Mouse (Mus musculus): ENCODE data around the gene Atg4a-ps. TPM values are rescaled to one million over a fixed set of nuclear protein-coding genes. Genes with fewer than 3 reads are reported as not detected.
"Not testable (repeated sequence)": the region's sequence is repeated elsewhere in the genome, so short reads cannot be mapped to it uniquely, and the experiment has no call there.

The Atg4a-ps gene
- not detected in 2 replicates for polyA plus RNA-seq (2012; ENCODE audit: insufficient read depth, insufficient read length, low replicate concordance, missing spikeins)

DNA sequence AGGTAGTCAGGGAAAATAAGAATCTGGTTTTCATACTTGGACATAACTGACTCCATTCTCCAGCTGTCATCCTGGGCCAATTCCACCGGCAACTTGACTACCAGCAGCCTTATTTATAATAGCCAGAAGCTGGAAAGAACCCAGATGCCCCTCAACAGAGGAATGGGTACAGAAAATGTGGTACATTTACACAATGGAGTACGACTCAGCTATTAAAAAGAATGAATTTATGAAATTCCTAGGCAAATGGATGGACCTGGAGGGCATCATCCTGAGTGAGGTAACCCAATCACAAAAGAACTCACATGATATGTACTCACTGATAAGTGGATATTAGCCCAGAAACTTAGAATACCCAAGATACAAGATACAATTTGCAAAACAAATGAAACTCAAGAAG, at the start of gene Atg4a-ps:
TSS of gene Atg4a-ps (minus strand) at position 101 of the 400 bp plus-strand sequence.
- not testable (repeated sequence) for H3K27ac ChIP-seq (ENCODE audit: insufficient read depth, low read depth, low read length); H3K4me1 ChIP-seq (ENCODE audit: control insufficient read depth, insufficient read depth, low read length); H3K4me3 ChIP-seq (ENCODE audit: insufficient read depth, low read depth, low read length)
- 78% methylated on average over 2 of the region's 2 CpGs for WGBS

DNA sequence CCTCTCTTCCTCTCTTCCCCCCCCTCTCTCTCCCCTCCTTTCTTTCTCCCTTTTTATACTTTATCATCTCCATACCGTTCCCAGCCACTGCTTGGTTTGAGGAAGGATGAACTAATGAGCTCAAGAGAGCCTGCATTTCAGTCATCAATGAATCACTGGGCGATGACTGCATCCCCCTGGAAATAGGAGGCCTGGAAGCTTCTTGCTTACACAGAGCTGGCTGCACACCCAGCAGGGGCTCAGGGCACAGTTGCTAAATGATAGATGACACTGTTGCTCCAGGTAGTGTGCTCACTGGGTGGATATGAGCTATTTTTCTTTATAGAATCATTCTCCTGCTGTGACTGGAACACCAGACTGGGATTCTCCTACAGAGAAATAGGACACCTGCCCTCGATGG, 49.7 kb upstream of the Atg4a-ps start:
- H3K4me3 ChIP-seq (ENCODE audit: insufficient read depth, low read depth, low read length), result no peak overlapping the region
- no peak overlapping the region for H3K27ac ChIP-seq (ENCODE audit: insufficient read depth, low read depth, low read length)
- no peak for TF ChIP-seq POLR2A (IDR thresholded peaks at IDR 0.05; ENCODE audit: insufficient read depth, low read depth, low read length)
- no peak for TF ChIP-seq CTCF (IDR thresholded peaks at IDR 0.05; ENCODE audit: insufficient read depth, low read depth, low read length)
- no peaks in the 10 kb centered on the region for H3K4me1 ChIP-seq (ENCODE audit: control insufficient read depth, insufficient read depth, low read length)
- WGBS, result 48% methylated on average over 3 of the region's 3 CpGs

DNA sequence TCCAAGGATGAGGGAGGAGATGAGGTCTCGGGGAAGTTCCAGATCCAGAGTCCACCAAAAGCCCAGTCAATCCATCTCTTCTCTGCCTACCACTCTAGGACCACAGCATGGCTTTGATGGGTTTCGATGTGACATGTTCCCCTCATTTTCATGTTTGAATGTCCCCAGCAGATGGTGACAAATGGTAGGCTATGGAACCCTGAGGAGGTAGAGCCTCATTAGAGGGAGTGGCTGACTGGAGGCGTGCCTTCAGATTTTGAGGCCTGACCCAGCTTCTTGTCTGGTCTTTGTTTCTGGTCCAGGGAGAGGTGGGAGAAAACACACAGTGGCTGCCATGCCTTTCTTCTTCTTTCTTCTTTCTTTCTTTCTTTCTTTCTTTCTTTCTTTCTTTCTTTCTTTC, 44.6 kb upstream of the Atg4a-ps start:
- Histone ChIP-seq H3K4me1 (ENCODE audit: control insufficient read depth, insufficient read depth, low read length) (no peaks in the 10 kb centered on the region), H3K4me3 (ENCODE audit: insufficient read depth, low read depth, low read length) (no peak overlapping the region), H3K27ac (ENCODE audit: insufficient read depth, low read depth, low read length) (no peak overlapping the region)
- 84% methylated on average over 3 of the region's 3 CpGs for WGBS
- TF ChIP-seq POLR2A (IDR thresholded peaks at IDR 0.05; ENCODE audit: insufficient read depth, low read depth, low read length), result no peak
- TF ChIP-seq CTCF (IDR thresholded peaks at IDR 0.05; ENCODE audit: insufficient read depth, low read depth, low read length), result no peak

DNA sequence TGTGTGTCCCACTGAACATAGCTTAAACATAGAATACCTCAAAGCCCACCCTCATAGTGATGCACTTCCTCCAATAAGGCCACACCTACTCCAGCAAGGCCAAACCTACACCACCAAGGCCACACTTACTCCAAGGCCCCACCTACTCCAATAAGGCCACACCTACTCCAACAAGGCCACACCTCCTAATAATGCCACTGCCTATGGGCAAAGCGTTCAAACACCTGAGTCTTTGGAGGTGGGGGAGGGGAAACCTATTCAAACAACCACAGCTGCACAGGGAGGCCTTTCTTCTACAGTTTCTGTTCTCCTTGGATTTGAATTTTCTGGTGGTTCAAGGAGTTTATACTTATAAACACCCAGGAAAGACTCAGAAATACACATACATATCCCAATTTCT, 43.2 kb upstream of the Atg4a-ps start:
- no peak for TF ChIP-seq CTCF (IDR thresholded peaks at IDR 0.05; ENCODE audit: insufficient read depth, low read depth, low read length)
- TF ChIP-seq POLR2A (IDR thresholded peaks at IDR 0.05; ENCODE audit: insufficient read depth, low read depth, low read length), result no peak

DNA sequence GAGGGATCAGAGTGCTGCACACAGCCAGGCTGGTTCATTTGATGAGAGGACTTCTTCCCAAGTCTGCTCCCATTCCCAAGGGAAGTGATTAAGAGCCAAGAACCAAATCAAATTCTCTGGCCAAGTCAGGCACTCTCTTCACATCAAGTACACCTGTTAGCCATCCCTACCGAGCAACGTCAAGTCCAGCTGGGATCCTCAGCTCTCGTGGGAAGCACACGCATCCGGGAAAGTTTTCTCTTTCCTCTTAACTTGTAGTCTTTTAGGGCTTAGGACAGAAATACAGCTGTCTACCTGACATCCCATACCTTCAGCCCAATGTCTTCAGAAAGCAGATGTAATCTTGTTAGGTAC, 38.1 kb upstream of the Atg4a-ps start:
- Histone ChIP-seq H3K27ac (ENCODE audit: insufficient read depth, low read depth, low read length) (peak overlapping the region; percentile 72), H3K4me3 (ENCODE audit: insufficient read depth, low read depth, low read length) (no peak overlapping the region), H3K4me1 (ENCODE audit: control insufficient read depth, insufficient read depth, low read length) (peaks cover 15% of the 10 kb centered on the region)
- TF ChIP-seq CTCF (IDR thresholded peaks at IDR 0.05; ENCODE audit: insufficient read depth, low read depth, low read length) (no peak), POLR2A (IDR thresholded peaks at IDR 0.05; ENCODE audit: insufficient read depth, low read depth, low read length) (no peak)
- WGBS, result 45% methylated on average over 5 of the region's 5 CpGs

More for the DNA sequence above, 43.2 kb upstream of the Atg4a-ps start:
- Histone ChIP-seq H3K4me1 (ENCODE audit: control insufficient read depth, insufficient read depth, low read length) (peaks cover under 1% of the 10 kb centered on the region; the same call in 1 of the 2 replicates), H3K4me3 (ENCODE audit: insufficient read depth, low read depth, low read length) (no peak overlapping the region), H3K27ac (ENCODE audit: insufficient read depth, low read depth, low read length) (no peak overlapping the region)
- WGBS, result 91% methylated on average over 1 of the region's 1 CpGs

DNA sequence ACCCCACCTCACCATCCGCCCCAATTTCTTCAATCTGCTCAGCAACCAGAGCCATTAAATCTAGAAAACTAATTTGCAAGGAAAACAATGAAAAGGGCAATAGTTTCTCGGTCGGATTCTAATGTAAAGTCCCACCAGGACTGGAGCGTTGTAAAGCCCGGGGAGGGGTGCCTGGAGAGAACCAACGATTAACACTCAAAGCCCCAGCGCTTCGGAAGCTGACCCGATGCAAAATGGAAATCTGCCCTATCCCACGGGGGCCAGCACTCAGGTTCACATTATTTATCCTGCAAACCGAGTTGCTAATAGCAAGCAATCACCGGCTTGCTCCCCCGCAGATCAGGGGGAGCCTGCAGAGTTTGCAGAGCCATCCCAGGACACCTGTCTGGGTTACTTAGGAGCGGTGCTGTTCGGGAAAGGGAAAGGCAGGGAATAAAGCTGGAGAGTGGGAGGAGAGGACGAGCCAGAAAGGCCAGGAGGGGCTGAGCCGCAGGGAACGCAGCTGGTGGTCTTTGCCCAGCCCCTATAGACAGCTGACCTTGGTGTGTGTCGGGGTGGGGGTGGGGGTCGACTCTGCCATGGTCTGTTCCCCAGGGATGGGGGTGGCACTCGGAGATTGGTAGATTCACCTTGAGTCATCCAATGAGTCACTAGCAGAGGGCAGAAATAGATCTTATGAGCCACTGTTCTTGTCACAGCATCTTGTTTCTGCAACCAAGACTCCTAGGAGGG, 37.5 kb upstream of the Atg4a-ps start:
- no peak for TF ChIP-seq CTCF (IDR thresholded peaks at IDR 0.05; ENCODE audit: insufficient read depth, low read depth, low read length)
- no peak for TF ChIP-seq POLR2A (IDR thresholded peaks at IDR 0.05; ENCODE audit: insufficient read depth, low read depth, low read length)
- 7% methylated on average over 21 of the region's 21 CpGs for WGBS
- peak overlapping the region; percentile 10 for H3K4me3 ChIP-seq (ENCODE audit: insufficient read depth, low read depth, low read length)
- peak overlapping the region; percentile 94 for H3K27ac ChIP-seq (ENCODE audit: insufficient read depth, low read depth, low read length)
- H3K4me1 ChIP-seq (ENCODE audit: control insufficient read depth, insufficient read depth, low read length), result peaks cover 15% of the 10 kb centered on the region

DNA sequence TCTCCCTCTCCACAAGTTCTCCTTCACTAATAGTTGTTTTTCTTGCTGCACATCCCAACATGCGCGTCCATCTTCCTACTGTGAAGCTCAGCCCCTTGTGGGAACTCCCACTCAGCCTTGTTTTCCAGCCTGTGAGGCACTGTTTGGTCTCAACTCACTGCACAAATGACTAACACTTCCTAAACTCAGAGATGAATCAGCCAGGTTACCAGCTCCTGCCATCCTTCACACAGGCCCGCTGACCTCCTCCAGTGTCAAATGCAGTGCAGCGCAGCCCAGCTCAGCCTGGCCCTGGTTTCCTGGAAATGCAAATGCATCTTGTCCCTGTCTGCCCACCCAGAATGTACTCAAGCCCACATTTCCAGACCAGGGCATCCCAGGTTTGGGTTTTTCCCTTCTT, 36.6 kb upstream of the Atg4a-ps start:
- TF ChIP-seq POLR2A (IDR thresholded peaks at IDR 0.05; ENCODE audit: insufficient read depth, low read depth, low read length), result no peak
- TF ChIP-seq CTCF (IDR thresholded peaks at IDR 0.05; ENCODE audit: insufficient read depth, low read depth, low read length), result no peak
- 25% methylated on average over 4 of the region's 4 CpGs for WGBS
- H3K27ac ChIP-seq (ENCODE audit: insufficient read depth, low read depth, low read length), result peak overlapping the region; percentile 94
- peaks cover 15% of the 10 kb centered on the region for H3K4me1 ChIP-seq (ENCODE audit: control insufficient read depth, insufficient read depth, low read length)
- no peak overlapping the region for H3K4me3 ChIP-seq (ENCODE audit: insufficient read depth, low read depth, low read length)

DNA sequence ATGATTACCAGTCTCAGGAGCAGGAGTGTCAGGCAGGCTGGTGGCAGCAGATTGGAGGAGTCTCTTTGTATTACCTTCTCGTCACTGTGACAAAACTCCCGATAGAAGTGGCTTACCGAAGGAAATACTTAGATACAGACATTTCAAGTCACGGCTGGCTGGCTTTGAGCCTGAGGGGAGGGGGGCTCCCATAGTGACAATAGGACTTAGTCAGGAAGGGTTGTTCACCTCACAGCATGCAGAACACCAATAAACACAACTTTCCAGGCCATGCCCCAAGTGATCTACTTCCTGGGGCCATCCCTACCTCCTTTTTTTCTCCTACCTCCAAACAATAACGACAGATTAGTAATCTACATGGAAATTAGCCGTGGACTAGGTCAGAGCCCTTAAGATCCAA, 32.9 kb upstream of the Atg4a-ps start:
- no peak for TF ChIP-seq POLR2A (IDR thresholded peaks at IDR 0.05; ENCODE audit: insufficient read depth, low read depth, low read length)
- TF ChIP-seq CTCF (IDR thresholded peaks at IDR 0.05; ENCODE audit: insufficient read depth, low read depth, low read length), result no peak
- H3K4me3 ChIP-seq (ENCODE audit: insufficient read depth, low read depth, low read length), result no peak overlapping the region
- peaks cover 13% of the 10 kb centered on the region for H3K4me1 ChIP-seq (ENCODE audit: control insufficient read depth, insufficient read depth, low read length)
- 67% methylated on average over 6 of the region's 6 CpGs for WGBS
- H3K27ac ChIP-seq (ENCODE audit: insufficient read depth, low read depth, low read length), result no peak overlapping the region

DNA sequence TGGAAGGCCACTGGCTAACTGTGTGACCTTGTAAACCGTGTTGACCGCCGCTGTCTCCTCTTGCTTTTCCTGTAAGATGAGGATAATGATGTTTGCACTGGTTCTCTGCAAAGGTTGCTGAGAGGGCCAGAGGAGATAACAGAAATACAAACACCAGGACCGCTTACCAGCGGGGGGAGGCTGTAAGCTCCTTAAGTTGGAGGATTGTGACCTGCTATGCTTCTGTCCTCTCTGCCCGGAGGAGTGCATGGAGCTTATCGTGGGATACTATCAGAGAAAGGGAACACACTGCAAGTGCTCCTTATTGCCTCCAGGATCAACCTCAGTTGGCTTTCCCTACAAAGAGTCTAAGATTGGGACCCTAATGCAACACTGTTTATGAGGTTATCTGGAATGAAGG, 26.8 kb upstream of the Atg4a-ps start:
- no peak overlapping the region for H3K4me3 ChIP-seq (ENCODE audit: insufficient read depth, low read depth, low read length)

More for the DNA sequence above, 26.8 kb upstream of the Atg4a-ps start:
- no peak overlapping the region for H3K27ac ChIP-seq (ENCODE audit: insufficient read depth, low read depth, low read length)
- no peak for TF ChIP-seq POLR2A (IDR thresholded peaks at IDR 0.05; ENCODE audit: insufficient read depth, low read depth, low read length)
- TF ChIP-seq CTCF (IDR thresholded peaks at IDR 0.05; ENCODE audit: insufficient read depth, low read depth, low read length), result no peak
- H3K4me1 ChIP-seq (ENCODE audit: control insufficient read depth, insufficient read depth, low read length), result peaks cover 2% of the 10 kb centered on the region; the same call in 1 of the 2 replicates
- 62% methylated on average over 7 of the region's 7 CpGs for WGBS

All from olfactory bulb, adult 2 months (tissue).